Mouse (Mus musculus) intestine, embryonic 14.5 days (tissue): ENCODE measurements around the gene Gm5862. TPM values are rescaled to one million over a fixed set of nuclear protein-coding genes. Genes with fewer than 3 reads are reported as not detected.

Source experiments
- polyA plus RNA-seq: library from polyadenylated mRNA; unstranded; fragments of >200 nt; fragmentation: Nextera tagmentation; extraction: Ambion mirVana; gene quantifications from 2 replicates; pipeline ENCODE4 v1.2.1, GENCODE M21; 2014

Gm5862 gene
- polyA plus RNA-seq, 1 experiment from 2014 or later, result not detected

Other genes starting within 250 kb of the Gm5862 start
- gene Gm21663, start 80.5 kb downstream of the Gm5862 start, polyA plus RNA-seq, result 0.05 TPM in 1 of 2 replicates, not detected in the other
- gene Gm21671, start 68.5 kb downstream of the Gm5862 start, polyA plus RNA-seq, result 0.11 TPM in 1 of 2 replicates, not detected in the other
- gene Gm21680, start 50.3 kb downstream of the Gm5862 start, polyA plus RNA-seq, result not detected in 2 replicates
- 0.39 TPM in 1 of 2 replicates, not detected in the other for gene Gm21698, start 34.3 kb downstream of the Gm5862 start, polyA plus RNA-seq
- gene Gm1979, start 18.1 kb downstream of the Gm5862 start, polyA plus RNA-seq, result not detected in 2 replicates
- gene Speer4a, start 16.6 kb upstream of the Gm5862 start, polyA plus RNA-seq, result 0.09 and 0.20 TPM in 2 replicates
- 0.13 TPM in 1 of 2 replicates, not detected in the other for gene Gm7347, start 35.7 kb upstream of the Gm5862 start, polyA plus RNA-seq
- 0.05 TPM in 1 of 2 replicates, not detected in the other for gene Gm10471, start 66.4 kb upstream of the Gm5862 start, polyA plus RNA-seq
- gene 5031410I06Rik, start 82.4 kb upstream of the Gm5862 start, polyA plus RNA-seq, result not detected in 2 replicates
- not detected in 2 replicates for gene Gm10220, start 98.5 kb upstream of the Gm5862 start, polyA plus RNA-seq
- 0.11 TPM in 1 of 2 replicates, not detected in the other for gene Gm7361, start 234.8 kb upstream of the Gm5862 start, polyA plus RNA-seq